Mouse (Mus musculus): ENCODE data around the gene Rufy2. TPM values are rescaled to one million over a fixed set of nuclear protein-coding genes. Genes with fewer than 3 reads are reported as not detected.

Gene Rufy2
- total RNA-seq, 2 experiments from 2014 or later, result 73.4 to 76.1 TPM

DNA sequence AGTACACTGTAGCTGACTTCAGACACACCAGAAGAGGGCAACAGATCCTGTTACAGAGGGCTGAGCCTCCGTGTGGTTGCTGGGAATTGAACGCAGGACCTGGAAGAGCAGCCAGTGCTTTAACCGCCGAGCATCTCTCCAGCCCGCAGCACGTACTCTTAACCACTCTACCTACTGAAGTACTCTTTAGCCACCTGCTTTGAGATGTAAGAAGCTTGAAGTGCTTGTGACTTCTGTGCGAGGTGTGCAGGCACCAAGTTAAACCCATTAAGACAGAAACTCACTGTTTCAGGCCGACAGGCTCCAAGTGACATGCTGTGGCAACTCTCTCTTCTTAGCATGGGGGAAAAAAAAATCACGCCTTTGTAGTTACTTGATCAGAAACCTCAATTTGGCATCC lies 34.1 kb downstream of the Rufy2 start:
- DNase-seq (ENCODE audit: low spot score in 2 of 2), result no peak

DNA sequence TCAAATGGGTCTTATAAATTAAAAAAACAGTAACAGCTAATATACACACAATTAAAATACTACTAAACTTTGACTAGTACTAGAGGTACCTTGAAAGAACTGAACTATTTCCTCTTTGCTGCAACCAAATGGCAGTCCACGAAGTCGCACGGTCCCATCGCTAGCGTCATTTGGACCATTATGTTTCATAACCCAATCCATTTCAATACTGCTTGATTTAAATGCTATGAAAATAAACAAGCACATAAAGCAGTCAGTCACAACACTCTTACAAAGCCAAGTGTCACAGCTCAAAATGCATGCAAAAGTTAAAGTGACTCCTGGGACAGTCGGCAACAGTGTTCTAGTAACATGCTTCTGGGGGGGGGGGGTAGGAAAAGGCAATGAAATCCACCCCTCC lies 39.3 kb downstream of the Rufy2 start:
- DNase-seq (ENCODE audit: low spot score in 2 of 2), result no peak

DNA sequence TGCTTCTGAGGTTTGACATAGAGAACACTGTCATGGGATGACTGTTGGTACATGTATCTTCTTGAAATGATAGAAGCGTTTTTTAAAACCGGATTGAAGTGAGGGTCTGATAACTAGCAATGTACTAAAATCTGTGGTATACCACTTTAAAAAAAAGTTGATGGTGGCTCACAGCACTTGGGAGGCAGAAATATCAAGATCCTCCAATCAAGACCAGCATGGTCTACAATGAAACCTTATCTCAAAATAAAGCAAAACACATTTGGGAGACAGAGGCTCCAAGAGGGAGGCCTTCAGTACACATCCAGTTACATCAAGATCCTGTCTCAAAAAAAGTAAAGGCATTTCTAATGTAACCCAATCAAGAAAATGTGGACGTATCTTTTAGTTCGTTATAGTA lies 41.7 kb downstream of the Rufy2 start:
- DNase-seq (ENCODE audit: low spot score in 2 of 2), result no peak

DNA sequence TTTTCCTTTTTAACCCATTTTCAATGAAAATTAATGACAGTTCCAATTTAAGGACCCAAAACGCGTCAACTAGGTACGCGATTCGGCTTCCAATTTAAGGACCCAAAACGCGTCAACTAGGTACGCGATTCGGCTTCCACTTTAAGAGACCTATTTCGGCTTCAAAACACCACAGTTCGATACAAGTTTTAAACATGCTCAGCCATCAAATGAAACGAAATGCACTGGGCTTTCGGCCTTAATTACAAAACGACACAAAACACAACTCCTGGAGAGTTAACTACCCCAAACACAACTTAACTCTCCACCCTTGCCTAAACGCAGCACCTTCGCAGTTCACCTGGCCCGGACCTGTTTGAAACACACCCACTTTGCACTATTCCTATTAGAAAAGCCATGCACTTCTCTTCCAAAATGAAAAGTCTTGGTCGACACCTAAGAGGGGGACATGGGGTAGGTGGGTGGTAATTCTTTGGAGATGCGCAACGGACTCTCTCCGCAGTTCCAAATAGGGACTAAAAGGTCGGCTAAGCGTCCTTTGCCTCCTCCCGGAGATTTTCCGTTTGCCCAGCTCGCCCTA lies 42.6 kb downstream of the Rufy2 start:
- no peak for DNase-seq (ENCODE audit: low spot score in 2 of 2)

DNA sequence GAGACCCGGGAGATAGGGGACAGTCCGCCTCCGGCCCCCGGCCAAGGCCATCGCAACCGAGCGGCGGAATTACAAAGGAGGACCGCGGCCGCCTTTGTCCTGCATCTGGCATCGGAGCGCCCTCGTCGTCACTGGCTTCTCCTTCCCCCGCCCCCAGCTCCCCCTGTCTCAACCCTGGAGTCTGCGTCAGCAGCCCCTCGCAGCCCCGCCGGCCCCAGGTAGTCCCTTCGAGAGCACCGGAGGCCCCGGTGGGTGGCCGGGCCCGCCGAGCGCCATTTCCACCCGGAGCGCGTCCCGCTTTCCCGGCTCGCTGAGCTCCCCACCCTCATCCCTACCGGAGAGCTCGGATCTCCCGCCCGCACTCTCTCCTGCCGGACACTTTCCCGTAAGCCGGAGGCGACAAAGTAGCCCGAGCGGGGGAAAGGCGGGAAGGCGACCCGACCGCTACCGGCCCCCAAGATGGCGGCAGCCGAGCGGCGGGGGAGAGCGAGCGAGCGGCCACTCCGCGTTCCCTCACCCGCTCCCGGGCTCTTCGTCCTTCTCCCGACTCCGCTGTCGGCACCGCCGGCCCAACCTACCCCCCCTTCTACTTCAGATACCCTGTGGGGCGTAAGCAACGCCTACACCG lies 43.2 kb downstream of the Rufy2 start:
- DNase-seq (ENCODE audit: low spot score in 2 of 2), result peak in 1 of 2 experiments; percentile 57

GRCm38 (mm10) chr10:63023749-63024579 lies 43.9 kb downstream of the Rufy2 start, which contains the start of the genes Hnrnph3 and Pbld2:
Hnrnph3 (minus strand) TSS chr10:63024217.
Pbld2 (plus strand) TSS chr10:63024315.
- DNase-seq (ENCODE audit: low spot score in 2 of 2), result peak; percentile 97 to 99

- DNase-seq (ENCODE audit: low spot score in 2 of 2), result no peak
Observed at GRCm38 (mm10) chr10:63024580-63024910, 44.5 kb downstream of the Rufy2 start.

DNA sequence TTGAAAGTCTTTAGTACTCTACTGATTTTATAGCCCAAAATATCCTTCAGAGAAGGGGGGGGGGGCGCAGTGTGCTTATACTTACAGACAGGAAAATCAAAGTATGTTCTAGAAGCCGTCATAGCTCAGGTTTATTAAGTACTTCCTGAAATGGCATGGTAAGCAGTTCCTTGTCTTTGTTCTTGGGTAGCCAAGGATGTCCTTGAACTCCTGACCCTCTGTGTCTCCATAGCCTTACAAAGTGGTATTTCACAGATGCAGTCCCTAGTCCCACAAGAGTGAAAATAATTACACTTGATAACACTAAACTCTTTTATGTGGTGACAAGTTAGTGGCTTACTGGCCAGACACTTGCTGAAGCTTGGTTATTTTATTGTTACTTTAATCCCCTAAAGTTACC lies 45.0 kb downstream of the Rufy2 start:
- DNase-seq (ENCODE audit: low spot score in 2 of 2), result no peak

- no peak for DNase-seq (ENCODE audit: low spot score in 2 of 2)
Observed at GRCm38 (mm10) chr10:63025491-63026011, 45.5 kb downstream of the Rufy2 start.

GRCm38 (mm10) chr10:63026156-63026794 lies 46.3 kb downstream of the Rufy2 start:
- peak; percentile 46 to 65 for DNase-seq (ENCODE audit: low spot score in 2 of 2)

- DNase-seq (ENCODE audit: low spot score in 2 of 2), result peak in 1 of 2 experiments; percentile 54
Observed at GRCm38 (mm10) chr10:63026795-63027160, 46.8 kb downstream of the Rufy2 start.

DNA sequence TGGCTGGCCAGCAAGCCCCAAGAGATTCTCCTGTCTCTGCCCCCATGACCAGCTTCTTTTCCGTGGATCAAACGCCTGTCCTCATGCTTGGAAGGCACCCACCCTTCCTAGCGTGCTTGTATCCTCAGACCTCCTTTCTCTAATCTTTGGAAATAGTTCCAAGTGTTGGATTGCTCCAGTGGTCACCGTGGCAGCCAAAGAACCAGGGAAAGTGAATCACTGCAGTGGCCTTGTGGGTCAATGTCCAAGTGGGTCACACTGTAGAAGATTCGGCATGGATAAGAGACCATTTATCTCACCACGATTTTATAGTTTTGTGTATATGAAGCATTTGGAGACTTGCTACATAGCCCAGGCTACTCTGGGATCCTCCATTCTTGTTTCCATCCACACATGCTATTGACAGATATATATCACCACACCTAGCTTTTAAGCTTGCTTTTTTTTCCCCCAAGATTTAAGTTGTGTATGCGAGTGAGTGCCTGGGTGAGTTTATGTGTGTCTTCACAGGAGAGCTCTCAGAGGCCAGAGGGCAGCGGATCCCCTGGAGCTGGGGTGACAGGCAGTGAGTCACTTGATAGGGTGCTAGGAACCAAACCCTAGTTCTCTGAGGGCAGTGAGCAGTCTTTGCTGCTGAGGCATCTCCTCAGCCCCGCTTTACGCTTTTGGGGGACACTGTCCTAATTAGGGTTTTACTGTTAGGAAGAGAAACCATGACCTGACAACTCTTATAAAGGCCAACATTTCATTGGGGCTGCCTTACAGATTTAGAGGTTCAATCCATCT lies 47.5 kb downstream of the Rufy2 start:
- DNase-seq (ENCODE audit: low spot score in 2 of 2), result no peak

DNA sequence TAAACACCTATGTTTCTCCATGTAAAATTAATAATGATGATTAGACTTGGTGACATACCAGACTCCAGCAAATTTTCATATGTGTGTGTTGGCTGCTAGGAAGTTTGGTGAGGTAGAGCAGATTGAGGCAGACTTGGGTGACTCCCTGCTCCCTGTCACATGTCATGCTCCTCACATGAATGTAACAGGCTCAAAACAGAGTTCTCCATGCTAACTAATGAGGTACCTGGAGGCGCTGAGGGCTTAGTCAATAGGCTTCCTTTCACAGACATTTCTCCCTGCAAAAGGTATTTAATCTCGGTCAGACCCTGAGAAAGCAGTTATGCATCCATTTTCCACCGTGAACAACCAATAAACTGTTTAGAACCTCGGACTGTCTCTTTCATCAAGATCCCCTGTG lies 48.4 kb downstream of the Rufy2 start:
- DNase-seq (ENCODE audit: low spot score in 2 of 2), result no peak

DNA sequence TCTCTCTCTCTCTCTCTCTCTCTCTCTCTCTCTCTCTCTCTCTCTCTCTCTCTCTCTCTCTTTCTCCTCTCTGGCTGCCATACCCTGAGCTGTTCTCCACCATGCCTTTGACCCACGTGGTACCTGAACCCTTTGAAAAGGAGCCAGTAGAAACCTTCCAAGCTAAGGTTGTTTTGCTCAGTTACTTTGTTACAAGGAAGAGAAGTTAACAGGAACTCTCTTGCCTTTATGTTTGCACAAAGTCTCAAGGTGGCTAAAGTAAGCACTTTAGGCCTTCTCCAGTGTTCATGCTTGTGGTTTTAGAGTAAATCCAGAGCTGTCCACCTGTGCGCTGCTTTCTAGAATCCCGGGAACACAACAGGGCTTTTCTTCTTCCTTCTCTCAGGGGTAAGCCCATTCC lies 52.2 kb downstream of the Rufy2 start:
- DNase-seq (ENCODE audit: low spot score in 2 of 2), result no peak

GRCm38 (mm10) chr10:63032956-63033355 lies 52.9 kb downstream of the Rufy2 start:
- peak in 1 of 2 experiments; percentile 53 for DNase-seq (ENCODE audit: low spot score in 2 of 2)

DNA sequence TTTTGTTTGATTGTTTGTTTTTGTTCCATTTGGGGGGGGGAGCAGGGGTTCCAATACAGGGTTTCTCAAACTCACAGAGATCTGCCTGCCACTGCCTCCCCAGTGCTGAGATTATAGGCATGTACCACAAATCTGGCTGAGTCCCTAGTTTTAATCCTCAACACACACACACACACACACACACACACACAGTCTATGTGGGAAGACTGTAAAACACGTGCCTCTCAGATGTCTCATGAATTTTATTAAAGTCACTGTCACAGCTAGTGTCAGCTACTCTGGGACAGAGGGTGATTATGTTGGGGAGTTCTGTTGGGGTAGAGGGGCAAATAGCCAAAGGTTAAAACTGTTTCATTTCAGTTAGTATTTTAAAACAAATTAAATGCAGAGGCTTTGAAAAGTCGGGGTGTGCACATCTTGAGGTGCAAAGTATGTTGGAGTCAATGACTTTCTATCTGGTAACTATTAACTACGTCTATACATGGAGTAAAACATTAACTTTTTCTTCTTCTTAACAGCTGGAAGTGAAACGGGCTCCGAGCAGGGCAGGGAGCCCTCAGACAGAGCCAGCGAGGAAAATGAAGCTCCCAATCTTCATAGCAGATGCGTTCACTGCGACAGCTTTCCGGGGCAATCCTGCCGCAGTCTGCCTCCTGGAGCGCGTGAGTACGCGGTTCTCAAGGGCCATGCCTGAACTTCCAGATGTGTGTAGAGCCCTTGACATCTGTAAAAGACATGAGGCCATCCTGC lies 58.7 kb downstream of the Rufy2 start:
- DNase-seq (ENCODE audit: low spot score in 2 of 2), result no peak

DNA sequence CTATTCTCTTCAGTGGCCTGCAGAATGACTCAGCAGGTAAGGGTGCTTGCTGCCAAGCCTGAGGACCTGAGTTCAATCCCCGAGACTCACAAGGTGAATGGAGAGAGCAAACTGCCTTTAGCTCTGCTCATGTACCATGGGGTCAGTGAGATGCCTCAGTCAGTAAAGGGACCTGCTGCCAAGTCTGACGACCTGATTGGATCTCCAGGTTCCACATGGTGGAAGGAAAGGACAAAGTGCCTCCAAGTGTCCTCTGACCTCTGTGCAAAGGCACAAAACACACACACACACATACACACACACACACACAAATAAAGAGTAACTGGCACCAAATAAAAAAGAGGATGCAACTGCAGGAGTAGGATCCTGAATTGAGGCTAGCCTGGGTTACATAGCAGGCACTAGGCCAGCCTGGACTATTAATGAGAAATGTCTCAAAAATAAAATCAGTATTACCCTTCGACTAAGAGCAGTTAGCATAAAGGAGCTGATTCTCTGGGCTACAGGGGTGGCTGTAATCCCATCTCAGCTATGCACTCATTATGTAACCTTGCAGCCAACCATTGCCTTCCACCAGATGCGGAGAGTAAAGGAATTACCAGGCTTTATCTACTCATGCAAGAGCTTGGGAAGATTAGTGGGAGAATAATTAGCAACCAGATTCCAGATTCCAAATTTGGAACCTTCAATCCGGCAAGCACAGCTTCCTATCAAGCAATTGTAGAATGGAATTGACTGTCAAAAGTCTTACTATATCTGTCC lies 60.0 kb downstream of the Rufy2 start:
- no peak for DNase-seq (ENCODE audit: low spot score in 2 of 2)

- no peak for DNase-seq (ENCODE audit: low spot score in 2 of 2)
Observed at GRCm38 (mm10) chr10:63043154-63043553, 63.1 kb downstream of the Rufy2 start.

- no peak for DNase-seq (ENCODE audit: low spot score in 2 of 2)
Observed at GRCm38 (mm10) chr10:63047751-63048150, 67.7 kb downstream of the Rufy2 start.

Measured in layer of hippocampus, adult 18-20 months (tissue).